Mouse (Mus musculus): Measurements from ENCODE around the gene Clic6. TPM values are rescaled to one million over a fixed set of nuclear protein-coding genes. Genes with fewer than 3 reads are reported as not detected.

Gene Clic6
- polyA plus RNA-seq, 1 experiment from 2014 or later, result 0.64 TPM

DNA sequence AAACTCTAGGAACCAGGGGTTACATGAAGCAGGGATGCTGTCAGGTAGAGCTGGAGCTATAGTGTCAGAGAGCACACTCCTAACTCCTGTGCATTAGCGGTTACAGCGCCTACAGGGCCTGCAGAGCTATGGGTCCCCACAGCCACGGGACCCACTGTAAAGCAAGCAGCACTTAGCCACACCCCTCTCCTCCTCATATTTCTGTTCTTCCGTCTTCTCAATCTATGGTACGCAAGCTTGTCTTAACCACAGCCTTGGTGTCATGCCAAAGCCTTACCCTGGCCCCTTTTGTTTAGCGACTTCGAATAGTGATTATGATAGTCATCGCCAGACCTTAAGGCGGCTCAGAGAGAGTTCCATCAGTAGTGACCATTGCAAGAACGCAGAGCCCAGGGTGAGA, 96.2 kb downstream of the Clic6 start:
- H3K27me3 ChIP-seq (ENCODE audit: low read depth, poor library complexity, severe bottlenecking), result 0 out of 2 replicates have a peak, but pooled peaks cover 6% of the 10 kb centered on the region
- WGBS, result 81% methylated on average over 10 of the region's 10 CpGs
- no peaks in the 10 kb centered on the region for H3K9me3 ChIP-seq (replicated peaks)
- no peak overlapping the region for H3K4me3 ChIP-seq
- no peak overlapping the region for H3K27ac ChIP-seq
- no peaks in the 10 kb centered on the region for H3K36me3 ChIP-seq
- DNase-seq (ENCODE audit: low spot score), result no peak
- H3K4me1 ChIP-seq, result peaks cover 29% of the 10 kb centered on the region

DNA sequence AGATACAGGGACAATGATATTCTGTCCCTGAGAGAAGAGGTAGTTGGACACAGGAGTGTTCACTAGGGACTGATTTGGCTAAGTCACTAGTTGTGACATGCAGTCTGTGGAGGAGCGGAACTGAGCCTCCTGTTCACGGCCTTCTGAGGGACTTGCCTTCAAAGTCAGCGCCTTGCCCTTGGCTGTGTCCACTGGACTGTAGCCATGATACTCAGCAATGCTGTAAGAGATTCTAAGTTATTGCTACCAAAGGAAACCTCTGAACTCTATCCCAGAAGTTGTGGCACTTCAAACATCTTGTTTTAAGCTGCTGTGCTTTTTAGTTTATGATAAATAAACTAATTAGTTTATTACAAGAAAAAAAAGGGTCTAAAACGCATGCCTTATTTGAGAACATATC, 102.3 kb downstream of the Clic6 start:
- 89% methylated on average over 4 of the region's 4 CpGs for WGBS
- Histone ChIP-seq H3K4me3 (no peak overlapping the region), H3K9me3 (replicated peaks) (0 out of 2 replicates have a peak, but pooled peaks cover 2% of the 10 kb centered on the region), H3K4me1 (peaks cover 9% of the 10 kb centered on the region), H3K36me3 (no peaks in the 10 kb centered on the region), H3K27me3 (ENCODE audit: low read depth, poor library complexity, severe bottlenecking) (no peaks in the 10 kb centered on the region), H3K27ac (no peak overlapping the region)
- no peak for DNase-seq (ENCODE audit: low spot score)

Other genes starting within 250 kb of the Clic6 start
- 0.18 TPM in 1 of 2 replicates, not detected in the other for gene Kcne2, start 193.3 kb upstream of the Clic6 start, polyA plus RNA-seq (2016; fragmentation: Nextera tagmentation; extraction: Ambion mirVana)
- gene Smim11, start 184.4 kb upstream of the Clic6 start, polyA plus RNA-seq (2016; fragmentation: Nextera tagmentation; extraction: Ambion mirVana), result 112 and 114 TPM in 2 replicates
- 0.13 TPM in 1 of 2 replicates, not detected in the other for gene Fam243, start 164.3 kb upstream of the Clic6 start, polyA plus RNA-seq (2016; fragmentation: Nextera tagmentation; extraction: Ambion mirVana)
- gene Kcne1, start 126.3 kb upstream of the Clic6 start, polyA plus RNA-seq (2016; fragmentation: Nextera tagmentation; extraction: Ambion mirVana), result 0.05 and 0.40 TPM in 2 replicates
- 26.1 and 28.0 TPM in 2 replicates for gene Rcan1, start 14.9 kb upstream of the Clic6 start, polyA plus RNA-seq (2016; fragmentation: Nextera tagmentation; extraction: Ambion mirVana)

Data from limb, embryonic 10.5 days (tissue).